Mouse (Mus musculus) ES-CJ7 (cell line): ENCODE results near the gene Gnpda2.
A peak's percentile ranks its signal among the peaks of the same experiment; 100 is the strongest.

Source experiments
- DNase-seq: peaks from one replicate; pipeline ENCODE4 v3.0.0; 2011; ENCODE audit warnings: low read depth, low spot score

The Gnpda2 gene

DNA sequence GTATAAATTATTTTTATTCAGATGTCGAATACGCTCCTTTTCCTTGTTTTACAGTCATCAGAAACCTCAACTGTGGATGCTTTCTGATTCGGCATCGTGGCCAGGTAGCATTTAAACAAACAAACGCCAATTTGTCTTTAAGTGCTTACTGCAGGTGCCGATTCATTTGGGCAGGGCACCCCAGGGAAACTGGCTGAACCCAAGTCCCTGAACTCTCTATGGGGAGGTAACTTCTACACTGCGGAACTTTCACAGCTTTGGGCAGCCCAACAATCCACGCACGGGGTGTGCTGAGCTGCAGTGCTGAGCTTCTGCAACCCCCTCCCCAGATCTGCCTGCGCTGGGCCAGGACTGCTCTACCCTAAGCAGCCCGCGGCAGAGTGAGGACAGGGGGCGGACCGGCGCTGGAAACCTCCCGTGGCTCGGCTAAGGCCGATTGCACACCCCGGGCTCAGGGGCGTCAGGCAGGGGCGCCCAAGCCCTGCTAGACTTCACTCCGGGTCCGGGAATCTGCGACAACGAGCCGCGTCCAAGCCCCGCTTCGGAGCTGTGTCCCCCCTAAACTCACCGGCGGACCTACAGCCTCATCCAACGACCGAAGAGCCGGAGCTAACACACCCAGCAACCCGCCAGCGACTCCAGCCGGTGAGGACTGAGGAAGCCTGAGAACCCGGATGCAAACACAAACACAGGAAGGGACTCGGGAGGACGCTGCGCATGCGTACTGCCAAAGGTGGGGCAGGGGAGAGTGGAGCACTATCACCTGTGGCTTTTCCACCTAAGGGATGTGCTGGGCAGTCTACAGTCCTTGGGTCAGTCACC, at the start of gene Gnpda2:
TSS of gene Gnpda2 (minus strand) at position 701 of the 822 bp plus-strand sequence.
- peak; percentile 94 for DNase-seq

DNA sequence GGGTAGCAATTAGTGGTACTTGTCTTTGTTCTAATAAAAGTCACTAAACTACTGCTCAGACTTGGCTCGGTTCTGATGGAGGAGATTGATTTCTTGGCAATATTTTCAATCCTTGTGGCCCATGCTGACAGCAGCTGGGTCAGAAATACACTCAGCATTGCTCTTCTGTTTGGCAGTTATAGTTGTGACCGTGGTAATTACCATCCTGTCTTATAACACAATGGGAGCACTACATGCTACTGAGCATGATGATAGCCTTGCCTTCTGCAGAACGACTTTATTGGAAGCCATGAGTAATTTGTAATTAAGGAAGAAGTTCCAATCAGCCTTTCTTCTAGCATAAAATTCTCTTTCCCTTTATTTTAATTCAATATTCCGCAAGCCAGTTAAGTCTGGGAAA, 42.6 kb upstream of the Gnpda2 start:
- no peak for DNase-seq

DNA sequence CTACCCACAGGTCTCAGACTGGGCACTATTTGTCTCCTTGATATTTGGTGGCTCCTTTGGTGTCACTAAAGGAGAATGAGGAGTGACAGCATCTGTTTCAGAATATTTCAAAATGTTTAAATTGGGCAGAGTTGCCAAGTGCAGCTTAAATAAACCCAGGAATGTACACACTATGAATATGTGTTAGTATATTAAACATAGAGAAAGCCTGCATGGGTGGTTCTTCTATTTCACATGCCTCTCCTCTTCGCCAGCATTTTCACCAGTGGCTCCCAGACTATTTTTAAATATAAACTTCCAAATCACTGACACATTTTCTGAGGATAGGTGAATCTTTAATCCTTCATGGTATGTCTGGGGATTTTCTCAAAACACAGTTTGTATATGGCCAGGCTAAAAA, 28.8 kb upstream of the Gnpda2 start:
- DNase-seq = no peak

DNA sequence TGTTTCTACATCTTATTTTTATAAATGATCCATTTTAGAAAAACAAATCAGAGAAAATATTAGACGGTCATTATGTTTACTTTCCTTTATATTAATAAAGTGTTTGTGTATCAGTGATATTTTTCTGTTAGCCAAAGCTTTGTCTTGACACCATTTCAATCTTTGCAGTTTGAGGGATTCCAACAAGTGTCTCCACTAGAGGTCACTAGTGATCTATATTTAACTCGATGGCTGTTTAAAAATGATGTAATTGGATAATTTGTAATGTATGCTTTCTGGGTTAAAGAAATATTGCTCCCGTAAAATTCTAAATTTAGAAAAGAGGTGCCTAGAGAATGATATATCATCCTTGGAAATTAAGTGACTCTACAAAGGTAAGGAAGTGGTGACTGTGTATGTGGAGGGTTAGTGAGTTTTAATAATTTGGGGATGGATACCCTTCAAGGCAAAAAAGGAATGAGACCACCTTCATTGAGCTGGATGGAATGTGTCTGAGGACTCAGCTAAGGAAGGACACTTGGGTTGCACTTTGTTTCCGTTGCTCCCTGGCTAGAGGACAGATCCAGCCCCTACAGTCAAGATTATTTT, 21.2 kb upstream of the Gnpda2 start:
- DNase-seq = peak; percentile 13

DNA sequence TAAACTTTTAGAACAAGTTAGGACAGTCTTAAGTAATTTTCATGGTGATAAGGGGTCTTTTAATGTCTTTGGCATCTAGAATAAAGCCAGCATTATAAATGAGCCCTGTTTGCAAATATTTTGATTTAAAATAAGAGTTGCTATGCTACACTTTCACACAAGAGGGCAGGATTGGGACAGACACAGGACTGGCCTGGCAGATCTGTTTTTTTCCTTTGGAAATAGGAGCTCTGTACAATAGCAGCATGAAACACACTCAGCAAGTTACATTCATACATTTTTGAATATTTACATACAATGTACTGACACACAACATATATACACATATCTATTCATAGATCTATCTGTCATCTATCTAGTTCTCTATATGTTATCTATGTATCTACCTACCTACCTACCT, 8.9 kb upstream of the Gnpda2 start:
- peak; percentile 8 for DNase-seq

DNA sequence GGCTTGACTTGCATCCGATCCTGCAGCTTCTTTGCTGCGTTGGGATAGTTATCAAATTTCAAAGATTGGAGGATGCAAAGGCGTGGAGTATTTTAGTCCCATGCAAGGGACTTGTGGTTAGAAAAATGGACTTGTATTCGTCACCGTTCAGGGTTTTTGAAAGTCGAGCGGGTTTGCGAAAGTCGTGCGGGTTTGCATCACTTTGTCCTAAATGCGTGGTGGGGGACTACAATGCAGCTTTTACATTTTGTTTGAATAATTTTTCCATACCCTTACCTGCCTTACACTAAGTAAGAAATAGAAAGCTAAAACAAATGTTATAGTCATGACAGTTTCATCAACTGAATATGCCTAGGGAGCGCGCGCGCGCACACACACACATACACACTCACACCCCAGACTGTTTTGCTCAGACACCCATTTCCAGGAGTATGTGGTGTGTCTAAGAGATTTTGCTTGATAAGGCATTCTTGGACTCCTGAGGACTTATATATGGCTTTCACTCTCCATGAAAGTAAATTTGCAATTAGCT, 34.7 kb downstream of the Gnpda2 start:
- peak; percentile 30 for DNase-seq

DNA sequence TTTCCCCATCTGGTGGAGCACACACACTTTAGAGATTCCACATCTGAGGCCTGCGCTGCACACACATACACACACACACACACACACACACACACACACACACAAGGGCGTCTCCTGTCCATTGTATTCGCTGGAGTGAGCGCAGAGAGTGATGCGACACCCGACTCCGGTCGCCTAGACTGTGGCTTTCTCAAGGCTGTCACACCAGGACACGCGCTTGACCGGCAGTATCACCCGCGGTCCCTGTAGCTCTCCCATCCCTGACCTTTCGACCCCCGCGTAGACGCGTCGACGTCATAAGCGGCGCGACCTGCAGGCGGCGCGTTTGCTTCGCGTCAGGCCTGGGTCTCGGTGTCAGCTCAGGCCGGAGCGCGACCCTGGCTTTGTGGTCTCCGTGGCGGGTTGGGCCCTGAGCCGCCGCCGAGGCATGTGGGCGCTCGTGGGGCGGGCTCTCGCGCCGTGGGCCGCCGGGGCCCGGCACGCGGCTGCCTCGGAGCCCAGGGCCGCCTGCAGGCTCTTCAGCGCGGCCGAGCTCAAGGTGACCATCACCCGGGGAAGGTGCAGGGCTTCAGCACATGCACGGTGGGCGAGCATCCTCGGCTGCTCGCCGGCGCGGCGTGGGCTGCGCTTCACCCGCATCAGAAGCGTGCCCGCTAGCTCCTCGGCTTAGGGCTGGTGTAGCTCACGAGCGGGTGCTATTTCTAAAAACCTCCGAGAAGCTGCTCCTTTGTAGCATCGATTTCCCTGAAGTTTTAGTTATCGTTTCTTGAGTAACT, 35.3 kb downstream of the Gnpda2 start, which contains the start of gene Guf1:
TSS of gene Guf1 (plus strand) at position 296 of the 776 bp plus-strand sequence.
- DNase-seq = peak; percentile 95

DNA sequence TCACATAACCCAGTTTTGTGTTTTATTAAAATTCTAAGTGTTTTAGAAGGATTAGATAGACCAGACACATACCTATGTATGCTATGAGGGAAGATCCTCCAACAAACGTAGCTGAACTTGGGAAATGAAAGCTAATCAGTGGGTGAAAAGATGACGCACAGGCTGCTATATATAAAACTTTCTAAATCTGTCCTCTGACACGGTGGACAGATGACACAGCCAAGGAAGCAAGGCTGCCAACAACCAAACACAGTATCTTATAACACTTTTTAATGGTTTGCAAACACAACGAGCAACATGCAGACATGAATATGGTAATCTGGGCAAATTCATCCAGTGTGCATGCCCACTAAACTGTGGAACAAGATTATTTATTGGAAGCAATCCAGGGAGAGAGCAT, 49.7 kb downstream of the Gnpda2 start, which contains the start of gene Yipf7:
TSS of gene Yipf7 (minus strand) at position 160 of the 400 bp plus-strand sequence.
- no peak for DNase-seq

DNA sequence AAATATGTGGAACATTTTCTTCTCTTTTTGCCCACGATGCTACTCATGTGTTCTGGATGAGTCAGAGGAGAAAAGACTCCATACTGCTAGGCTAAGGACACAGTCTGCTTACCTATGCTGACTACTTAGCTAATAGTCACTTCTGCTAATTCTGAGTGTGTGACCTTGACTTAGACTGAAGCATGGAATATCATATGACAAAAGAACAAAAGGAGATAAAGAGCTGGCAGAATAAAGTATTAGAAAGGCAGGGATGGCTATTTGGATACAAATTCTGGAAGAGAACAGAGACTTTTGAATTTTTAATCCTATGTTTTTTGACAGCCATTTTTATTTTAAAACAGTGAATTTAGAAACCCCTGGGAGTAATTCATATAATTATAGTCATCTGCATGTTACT, 50.5 kb downstream of the Gnpda2 start:
- no peak for DNase-seq

DNA sequence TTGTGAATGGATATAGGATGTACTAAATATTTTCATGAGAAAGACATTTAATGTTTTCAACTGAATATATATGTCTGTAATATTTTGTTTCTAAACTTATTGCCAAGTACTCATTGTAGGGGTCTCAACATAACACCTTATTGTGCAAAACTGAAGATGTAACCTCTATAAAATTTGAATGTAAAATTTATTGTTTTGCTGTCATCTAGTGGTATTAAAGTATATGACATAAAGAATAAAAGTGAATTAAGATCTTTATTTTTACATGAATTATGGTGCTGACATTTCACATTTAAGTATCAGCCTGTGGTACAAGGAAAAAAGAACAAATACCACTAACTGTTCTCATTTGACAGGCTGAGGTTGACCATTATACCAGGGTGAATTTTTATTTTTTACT, 68.2 kb downstream of the Gnpda2 start:
- DNase-seq = no peak
